Mouse (Mus musculus): ENCODE measurements at regions not wholly inside any gene's neighbourhood (a gene's known extent, or its start where the extent isn't known, plus 50 kb on each side); places are given as distances from the start of the nearest gene placed in this dataset.
"Not testable (repeated sequence)": the region's sequence is repeated elsewhere in the genome, so short reads cannot be mapped to it uniquely, and the experiment has no call there.

- not testable (repeated sequence) for H3K27me3 ChIP-seq (ENCODE audit: control insufficient read depth, insufficient read depth, low read length); H3K4me1 ChIP-seq (ENCODE audit: control insufficient read depth, insufficient read depth, low read length)
Observed at GRCm38 (mm10) chr14:47973161-47973560, 147.5 kb upstream of the Peli2 start.

GRCm38 (mm10) chr14:47982993-47983740 lies 137.5 kb upstream of the Peli2 start:
- Histone ChIP-seq H3K36me3 (ENCODE audit: control insufficient read depth, insufficient read depth, low read length) (no peaks in the 10 kb centered on the region), H3K4me1 (ENCODE audit: control insufficient read depth, insufficient read depth, low read length) (peaks cover 5% of the 10 kb centered on the region; the same call in 1 of the 2 replicates), H3K27ac (ENCODE audit: low read depth, low read length) (no peak overlapping the region), H3K9ac (ENCODE audit: low read length) (no peak overlapping the region), H3K4me3 (ENCODE audit: low read depth, low read length) (no peak overlapping the region), H3K9me3 (ENCODE audit: control insufficient read depth, low read length) (no peaks in the 10 kb centered on the region), H3K27me3 (ENCODE audit: control insufficient read depth, insufficient read depth, low read length) (no peaks in the 10 kb centered on the region), H3K4me2 (no peak overlapping the region)
- WGBS: 92% methylated on average over 3 of the region's 3 CpGs
- ATAC-seq (ENCODE audit: low FRiP score) (no peak), DNase-seq (ENCODE audit: low spot score, missing footprints) (no peak)

More at GRCm38 (mm10) chr14:47973161-47973560, 147.5 kb upstream of the Peli2 start:
- WGBS: 96% methylated on average over 20 of the region's 20 CpGs
- not testable (repeated sequence) for DNase-seq (ENCODE audit: low spot score, missing footprints); H3K9ac ChIP-seq (ENCODE audit: low read length); ATAC-seq (ENCODE audit: low FRiP score); H3K36me3 ChIP-seq (ENCODE audit: control insufficient read depth, insufficient read depth, low read length); H3K4me3 ChIP-seq (ENCODE audit: low read depth, low read length); H3K4me2 ChIP-seq; H3K9me3 ChIP-seq (ENCODE audit: control insufficient read depth, low read length); H3K27ac ChIP-seq (ENCODE audit: low read depth, low read length)

DNA sequence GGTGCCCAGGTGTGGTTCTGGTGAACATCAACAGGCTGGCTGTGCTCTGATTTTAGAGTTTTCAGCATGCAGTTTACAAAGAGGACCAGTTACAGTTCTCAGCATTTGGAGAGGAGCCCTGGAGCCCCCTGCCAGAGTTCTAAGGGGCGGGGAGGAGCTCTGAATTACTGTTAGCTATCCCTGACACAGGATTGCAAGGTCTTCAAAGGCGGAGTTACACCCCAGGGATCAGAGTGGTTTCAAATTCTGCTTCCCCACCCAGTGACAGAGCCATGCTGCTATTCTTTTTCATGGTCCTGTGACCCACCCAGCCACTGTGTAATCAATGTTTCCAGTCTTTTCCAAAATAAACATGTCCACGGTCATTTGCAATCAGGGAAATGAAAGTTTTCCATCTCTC lies 134.1 kb upstream of the Peli2 start:
- no peak overlapping the region for H3K4me3 ChIP-seq (ENCODE audit: low read depth, low read length)
- WGBS: 26% methylated on average over 3 of the region's 3 CpGs
- DNase-seq (ENCODE audit: low spot score, missing footprints) (no peak), ATAC-seq (ENCODE audit: low FRiP score) (no peak)
- H3K4me1 ChIP-seq (ENCODE audit: control insufficient read depth, insufficient read depth, low read length): peaks cover 5% of the 10 kb centered on the region; the same call in 1 of the 2 replicates
- H3K4me2 ChIP-seq: no peak overlapping the region
- H3K9ac ChIP-seq (ENCODE audit: low read length): no peak overlapping the region
- no peaks in the 10 kb centered on the region for H3K27me3 ChIP-seq (ENCODE audit: control insufficient read depth, insufficient read depth, low read length)
- no peak overlapping the region for H3K27ac ChIP-seq (ENCODE audit: low read depth, low read length)
- H3K9me3 ChIP-seq (ENCODE audit: control insufficient read depth, low read length): no peaks in the 10 kb centered on the region
- no peaks in the 10 kb centered on the region for H3K36me3 ChIP-seq (ENCODE audit: control insufficient read depth, insufficient read depth, low read length)

GRCm38 (mm10) chr14:47986941-47987340 lies 133.7 kb upstream of the Peli2 start:
- Histone ChIP-seq H3K27ac (ENCODE audit: low read depth, low read length) (no peak overlapping the region), H3K4me1 (ENCODE audit: control insufficient read depth, insufficient read depth, low read length) (peaks cover 5% of the 10 kb centered on the region; the same call in 1 of the 2 replicates), H3K36me3 (ENCODE audit: control insufficient read depth, insufficient read depth, low read length) (no peaks in the 10 kb centered on the region), H3K27me3 (ENCODE audit: control insufficient read depth, insufficient read depth, low read length) (no peaks in the 10 kb centered on the region), H3K4me3 (ENCODE audit: low read depth, low read length) (no peak overlapping the region), H3K9ac (ENCODE audit: low read length) (no peak overlapping the region), H3K4me2 (no peak overlapping the region), H3K9me3 (ENCODE audit: control insufficient read depth, low read length) (no peaks in the 10 kb centered on the region)
- DNase-seq (ENCODE audit: low spot score, missing footprints) (no peak), ATAC-seq (ENCODE audit: low FRiP score) (no peak)
- 24% methylated on average over 5 of the region's 5 CpGs for WGBS

DNA sequence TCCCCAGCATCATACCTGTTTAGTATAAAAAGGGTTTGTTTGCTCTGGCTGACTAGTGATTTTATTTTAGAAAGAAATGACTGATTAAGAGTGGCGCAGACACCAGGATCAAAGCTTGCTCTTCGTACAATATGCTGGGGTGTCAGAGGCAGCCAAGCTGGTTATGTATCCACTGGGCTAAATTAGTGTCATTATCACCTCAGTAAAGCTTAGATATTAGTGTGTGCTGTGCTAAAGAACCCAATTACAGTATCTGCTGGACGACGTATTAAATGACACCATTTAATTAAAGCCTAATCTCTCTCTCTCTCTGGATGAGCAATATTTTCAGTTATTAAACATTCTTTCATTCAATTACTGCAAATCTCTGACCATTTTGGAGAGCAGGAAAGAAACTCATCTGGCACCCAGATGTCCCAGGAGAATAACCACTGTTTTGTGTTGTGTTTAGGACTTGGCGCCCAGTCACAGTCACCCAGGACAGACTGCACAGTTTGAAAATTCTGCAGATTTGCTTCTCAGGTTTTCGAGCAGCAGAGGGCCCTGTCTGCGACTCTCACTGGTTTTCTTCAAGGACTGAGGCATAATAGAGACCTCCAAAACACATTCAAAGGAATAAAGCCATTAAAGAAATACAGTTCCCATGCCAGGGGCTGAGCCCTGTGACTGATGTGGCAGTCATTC lies 133.1 kb upstream of the Peli2 start:
- Histone ChIP-seq H3K4me2 (no peak overlapping the region), H3K4me3 (ENCODE audit: low read depth, low read length) (no peak overlapping the region), H3K9me3 (ENCODE audit: control insufficient read depth, low read length) (no peaks in the 10 kb centered on the region), H3K36me3 (ENCODE audit: control insufficient read depth, insufficient read depth, low read length) (no peaks in the 10 kb centered on the region), H3K4me1 (ENCODE audit: control insufficient read depth, insufficient read depth, low read length) (peaks cover 5% of the 10 kb centered on the region; the same call in 1 of the 2 replicates), H3K27ac (ENCODE audit: low read depth, low read length) (no peak overlapping the region), H3K27me3 (ENCODE audit: control insufficient read depth, insufficient read depth, low read length) (no peaks in the 10 kb centered on the region), H3K9ac (ENCODE audit: low read length) (no peak overlapping the region)
- WGBS: 71% methylated on average over 7 of the region's 7 CpGs
- ATAC-seq (ENCODE audit: low FRiP score) (no peak), DNase-seq (ENCODE audit: low spot score, missing footprints) (no peak)

- H3K4me3 ChIP-seq (ENCODE audit: low read depth, low read length): no peak overlapping the region
- no peaks in the 10 kb centered on the region for H3K27me3 ChIP-seq (ENCODE audit: control insufficient read depth, insufficient read depth, low read length)
- no peak overlapping the region for H3K9ac ChIP-seq (ENCODE audit: low read length)
- no peak for ATAC-seq (ENCODE audit: low FRiP score)
- WGBS: 78% methylated on average over 3 of the region's 3 CpGs
- H3K27ac ChIP-seq (ENCODE audit: low read depth, low read length): no peak overlapping the region
- H3K9me3 ChIP-seq (ENCODE audit: control insufficient read depth, low read length): no peaks in the 10 kb centered on the region
- no peaks in the 10 kb centered on the region for H3K36me3 ChIP-seq (ENCODE audit: control insufficient read depth, insufficient read depth, low read length)
- peaks cover 5% of the 10 kb centered on the region; the same call in 1 of the 2 replicates for H3K4me1 ChIP-seq (ENCODE audit: control insufficient read depth, insufficient read depth, low read length)
- H3K4me2 ChIP-seq: no peak overlapping the region
- DNase-seq (ENCODE audit: low spot score, missing footprints): no peak
Observed at GRCm38 (mm10) chr14:47988131-47988530, 132.5 kb upstream of the Peli2 start.

DNA sequence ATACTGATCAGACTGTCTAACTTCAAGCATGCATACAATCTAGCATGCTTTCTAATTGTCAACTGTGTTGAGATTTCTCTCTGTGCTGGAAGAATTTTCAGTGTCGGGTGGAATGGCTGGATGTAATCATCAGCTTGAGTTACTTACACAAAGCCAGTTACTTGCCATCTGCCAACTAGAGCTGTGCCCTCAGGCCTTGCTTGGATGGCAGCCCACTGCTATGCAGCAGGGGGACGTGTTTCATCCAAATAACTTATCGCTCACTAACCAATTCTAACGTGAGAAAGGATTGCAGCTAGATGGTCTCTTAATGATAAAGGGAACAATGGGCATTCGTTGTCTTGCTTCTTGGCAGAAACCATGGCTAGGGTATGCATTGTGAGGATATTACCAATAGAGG lies 131.3 kb upstream of the Peli2 start:
- ATAC-seq (ENCODE audit: low FRiP score) (no peak), DNase-seq (ENCODE audit: low spot score, missing footprints) (no peak)
- H3K27me3 ChIP-seq (ENCODE audit: control insufficient read depth, insufficient read depth, low read length): no peaks in the 10 kb centered on the region
- H3K4me1 ChIP-seq (ENCODE audit: control insufficient read depth, insufficient read depth, low read length): peaks cover 5% of the 10 kb centered on the region; the same call in 1 of the 2 replicates
- no peak overlapping the region for H3K9ac ChIP-seq (ENCODE audit: low read length)
- no peaks in the 10 kb centered on the region for H3K9me3 ChIP-seq (ENCODE audit: control insufficient read depth, low read length)
- 88% methylated on average over 5 of the region's 5 CpGs for WGBS
- no peak overlapping the region for H3K4me3 ChIP-seq (ENCODE audit: low read depth, low read length)
- no peaks in the 10 kb centered on the region for H3K36me3 ChIP-seq (ENCODE audit: control insufficient read depth, insufficient read depth, low read length)
- no peak overlapping the region for H3K27ac ChIP-seq (ENCODE audit: low read depth, low read length)
- no peak overlapping the region for H3K4me2 ChIP-seq

- Histone ChIP-seq H3K36me3 (ENCODE audit: control insufficient read depth, insufficient read depth, low read length) (no peaks in the 10 kb centered on the region), H3K27ac (ENCODE audit: low read depth, low read length) (no peak overlapping the region), H3K9ac (ENCODE audit: low read length) (no peak overlapping the region), H3K4me3 (ENCODE audit: low read depth, low read length) (no peak overlapping the region), H3K27me3 (ENCODE audit: control insufficient read depth, insufficient read depth, low read length) (no peaks in the 10 kb centered on the region), H3K4me2 (no peak overlapping the region), H3K4me1 (ENCODE audit: control insufficient read depth, insufficient read depth, low read length) (peaks cover 5% of the 10 kb centered on the region; the same call in 1 of the 2 replicates), H3K9me3 (ENCODE audit: control insufficient read depth, low read length) (no peaks in the 10 kb centered on the region)
- DNase-seq (ENCODE audit: low spot score, missing footprints) (no peak), ATAC-seq (ENCODE audit: low FRiP score) (no peak)
- WGBS: 59% methylated on average over 3 of the region's 3 CpGs
Observed at GRCm38 (mm10) chr14:47990716-47991115, 129.9 kb upstream of the Peli2 start.

DNA sequence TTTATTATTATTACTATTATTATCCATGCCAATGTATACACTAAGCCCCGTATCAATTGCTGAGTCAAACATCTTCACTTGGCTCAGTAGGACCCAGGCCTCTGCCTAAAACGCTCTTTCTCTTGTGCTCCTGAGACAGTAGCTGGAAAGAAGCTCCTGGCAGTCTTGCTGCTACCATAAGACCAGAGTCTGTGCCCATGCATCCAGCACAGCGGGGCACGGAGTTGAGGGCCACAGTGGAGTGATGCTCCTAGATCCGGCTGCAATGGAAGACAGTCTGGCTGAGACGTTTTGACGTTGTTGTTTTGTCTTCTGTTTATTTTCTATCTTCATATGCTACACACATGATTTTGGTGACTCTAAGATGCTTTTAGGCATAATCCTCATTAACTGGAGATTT lies 129.1 kb upstream of the Peli2 start:
- 90% methylated on average over 7 of the region's 7 CpGs for WGBS
- Histone ChIP-seq H3K4me3 (ENCODE audit: low read depth, low read length) (no peak overlapping the region), H3K36me3 (ENCODE audit: control insufficient read depth, insufficient read depth, low read length) (no peaks in the 10 kb centered on the region), H3K9ac (ENCODE audit: low read length) (no peak overlapping the region), H3K27me3 (ENCODE audit: control insufficient read depth, insufficient read depth, low read length) (no peaks in the 10 kb centered on the region), H3K27ac (ENCODE audit: low read depth, low read length) (no peak overlapping the region), H3K4me2 (no peak overlapping the region), H3K9me3 (ENCODE audit: control insufficient read depth, low read length) (no peaks in the 10 kb centered on the region), H3K4me1 (ENCODE audit: control insufficient read depth, insufficient read depth, low read length) (peaks cover 3% of the 10 kb centered on the region; the same call in 1 of the 2 replicates)
- no peak for ATAC-seq (ENCODE audit: low FRiP score)
- DNase-seq (ENCODE audit: low spot score, missing footprints): no peak
